Comparison of ENCODE assay signal across 12 mouse cellular contexts in the genomic region with DNA sequence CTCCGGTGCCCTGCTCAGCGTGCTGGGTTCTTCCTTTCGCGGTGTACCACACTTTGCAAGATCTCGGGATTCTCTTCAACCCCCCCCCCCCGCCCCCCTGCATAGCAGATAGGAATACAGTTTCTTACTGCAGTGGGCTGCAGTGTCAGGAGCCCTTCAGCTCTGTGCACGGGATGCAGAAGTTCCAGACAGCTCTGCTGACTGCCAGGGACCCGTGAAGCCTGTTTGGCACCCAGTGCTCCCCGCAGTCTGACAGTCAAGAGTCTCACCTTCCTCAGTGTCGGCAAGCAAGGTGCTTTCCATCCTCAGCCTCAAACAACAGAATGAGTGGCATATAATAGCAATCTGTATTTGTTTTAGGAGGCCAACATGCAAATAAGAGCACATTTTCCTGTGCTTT. TPM values are rescaled to one million over a fixed set of nuclear protein-coding genes. Genes with fewer than 3 reads are reported as not detected.
A peak's percentile ranks its signal among the peaks of the same experiment; 100 is the strongest.
DNase-seq lines count a peak whose midpoint lies in the region; ATAC-seq lines count a peak whose summit lies in the region.
"Had no signal": no experiment of that assay in that cellular context is flagged by ENCODE, and none has a peak within 500 bp of the region (broad histone marks: within the 10 kb centered on the region; RNA-seq: fewer than 3 reads in every experiment).

No protein-coding gene starts in this region.

- H3K9me3 ChIP-seq in hindbrain, embryonic 12.5 days (replicated peaks) = no peaks in the 10 kb centered on the region
- H3K9me3 ChIP-seq in hindbrain, embryonic 10.5 days = no peaks in the 10 kb centered on the region
- no peaks in the 10 kb centered on the region for H3K9me3 ChIP-seq in midbrain, embryonic 14.5 days (ENCODE audit: control insufficient read depth, low read length)
- H3K9me3 ChIP-seq: kidney, embryonic 15.5 days had no signal

- H3K4me1 ChIP-seq in hindbrain, embryonic 12.5 days = peaks cover 15% of the 10 kb centered on the region
- H3K4me1 ChIP-seq in hindbrain, embryonic 10.5 days (replicated peaks) = peaks cover 24% of the 10 kb centered on the region
- peaks cover 11% of the 10 kb centered on the region for H3K4me1 ChIP-seq in midbrain, embryonic 14.5 days (ENCODE audit: control insufficient read depth, insufficient read depth, low read length)

- peaks cover 32% of the 10 kb centered on the region for H3K27me3 ChIP-seq in hindbrain, embryonic 12.5 days
- H3K27me3 ChIP-seq in hindbrain, embryonic 10.5 days (ENCODE audit: insufficient read depth, poor library complexity, severe bottlenecking) = peaks cover 60% of the 10 kb centered on the region
- H3K27me3 ChIP-seq in midbrain, embryonic 14.5 days (ENCODE audit: control insufficient read depth, insufficient read depth, low read length) = peaks cover 15% of the 10 kb centered on the region; the same call in 1 of the 2 replicates

- ATAC-seq in hindbrain, embryonic 12.5 days (ENCODE audit: low FRiP score) = no peak
- no peak for ATAC-seq in midbrain, embryonic 14.5 days (ENCODE audit: low FRiP score, low TSS enrichment)

- WGBS in hindbrain, embryonic 12.5 days = 34% methylated on average over 10 of the region's 10 CpGs
- WGBS in hindbrain, embryonic 10.5 days = 32% methylated on average over 10 of the region's 10 CpGs
- WGBS in midbrain, embryonic 14.5 days = 44% methylated on average over 10 of the region's 10 CpGs

- DNase-seq in cerebellum, adult 11-12 months = peak; percentile 58
- DNase-seq in cerebellum, adult 11 months = no peak
- no peak for DNase-seq in hindbrain, embryonic 10.5 days (ENCODE audit: low spot score)
- DNase-seq in cerebellum, postnatal 36 days = peak; percentile 36 to 51
- no peak for DNase-seq in midbrain, embryonic 14.5 days
- no peak for DNase-seq in adrenal gland, adult 18-20 months (ENCODE audit: low spot score in 2 of 2)
- DNase-seq in right cerebral cortex, adult 2 months (ENCODE audit: low spot score in 2 of 2) = no peak
- DNase-seq: lung, postnatal 36 days; thymus, postnatal 14 days had no signal

- no peak overlapping the region for H3K9ac ChIP-seq in hindbrain, embryonic 12.5 days
- no peak overlapping the region; the same call in 1 of the 2 replicates for H3K9ac ChIP-seq in midbrain, embryonic 14.5 days (replicated peaks; ENCODE audit: low read length)
- H3K9ac ChIP-seq: kidney, embryonic 15.5 days had no signal

- H3K4me3 ChIP-seq in hindbrain, embryonic 12.5 days = no peak overlapping the region
- no peak overlapping the region for H3K4me3 ChIP-seq in hindbrain, embryonic 10.5 days
- H3K4me3 ChIP-seq in midbrain, embryonic 14.5 days (replicated peaks; ENCODE audit: low read depth, low read length) = peak overlapping the region; percentile 61; the same call in 1 of the 2 replicates

- 0 out of 2 replicates have a peak overlapping the region, but pooled peaks have one; percentile 6 for H3K4me2 ChIP-seq in hindbrain, embryonic 12.5 days (replicated peaks)
- peak overlapping the region; percentile 60 for H3K4me2 ChIP-seq in midbrain, embryonic 14.5 days (ENCODE audit: low read length)

- no peak overlapping the region for H3K27ac ChIP-seq in hindbrain, embryonic 12.5 days
- H3K27ac ChIP-seq in hindbrain, embryonic 10.5 days = no peak overlapping the region
- H3K27ac ChIP-seq in midbrain, embryonic 14.5 days (replicated peaks; ENCODE audit: low read depth, low read length) = no peak overlapping the region
- H3K27ac ChIP-seq: kidney, embryonic 15.5 days had no signal

- H3K36me3 ChIP-seq in hindbrain, embryonic 12.5 days = no peaks in the 10 kb centered on the region
- H3K36me3 ChIP-seq in hindbrain, embryonic 10.5 days = no peaks in the 10 kb centered on the region
- H3K36me3 ChIP-seq in midbrain, embryonic 14.5 days (ENCODE audit: control insufficient read depth, insufficient read depth, low read length) = no peaks in the 10 kb centered on the region
- H3K36me3 ChIP-seq: kidney, embryonic 15.5 days had no signal

RNA-seq across cellular contexts. Expression of a gene that starts 1.4 kb away (rescaled TPM):
- polyA plus RNA-seq in hindbrain, embryonic 12.5 days (2016; fragmentation: Nextera tagmentation; extraction: Ambion mirVana) = 4.4 and 5.6 TPM in 2 replicates
- polyA plus RNA-seq in hindbrain, embryonic 10.5 days (2016; fragmentation: Nextera tagmentation; extraction: Ambion mirVana) = 1.4 and 2.2 TPM in 2 replicates
- 32.1 and 40.6 TPM in 2 replicates for polyA plus RNA-seq in midbrain, embryonic 14.5 days (2014; fragmentation: Nextera tagmentation; extraction: Ambion mirVana)
- total RNA-seq in adrenal gland, adult 18-20 months (2021) = 1 to 10 TPM in 1 of 2 experiments, under 1 TPM in 1; 0.83 to 1.2 TPM
- total RNA-seq: granulocyte monocyte progenitor cell, adult 5-6 weeks had no signal

RNA-seq across cellular contexts. Expression of a gene that starts 1.8 kb away (rescaled TPM):
- 38.7 and 44.5 TPM in 2 replicates for polyA plus RNA-seq in hindbrain, embryonic 12.5 days (2016; fragmentation: Nextera tagmentation; extraction: Ambion mirVana)
- polyA plus RNA-seq in hindbrain, embryonic 10.5 days (2016; fragmentation: Nextera tagmentation; extraction: Ambion mirVana) = 24.9 and 25.9 TPM in 2 replicates
- 53.2 and 59.8 TPM in 2 replicates for polyA plus RNA-seq in midbrain, embryonic 14.5 days (2014; fragmentation: Nextera tagmentation; extraction: Ambion mirVana)
- 100 to 1,000 TPM; 123 to 171 TPM for total RNA-seq in adrenal gland, adult 18-20 months (2021)

Comparison
In these comparisons a context has a peak if more than half of its experiments do, and no peak if none do; other contexts are left out.
1. DNase-seq: peak in cerebellum, adult 11-12 months (single experiment) and cerebellum, postnatal 36 days (2 of 2); none in cerebellum, adult 11 months (single experiment), hindbrain, embryonic 10.5 days (single experiment), midbrain, embryonic 14.5 days (single experiment), adrenal gland, adult 18-20 months (0 of 2) and right cerebral cortex, adult 2 months (0 of 2).